Mouse (Mus musculus): ENCODE measurements around the gene Ltbp4. TPM values are rescaled to one million over a fixed set of nuclear protein-coding genes. Genes with fewer than 3 reads are reported as not detected.
A peak's percentile ranks its signal among the peaks of the same experiment; 100 is the strongest.

The Ltbp4 gene
- total RNA-seq (2021), result 10 to 100 TPM; 62.1 to 65.3 TPM
- long read RNA-seq, experiment 1, full-length matches to known transcripts, result 13 of 36 reads
- long read RNA-seq, experiment 1, partial matches to known transcripts, result 21 of 36 reads
- long read RNA-seq, experiment 1, other reads (novel, unspliced or antisense), result 2 of 36 reads
- long read RNA-seq, experiment 2, full-length matches to known transcripts, result 12 of 32 reads
- long read RNA-seq, experiment 2, partial matches to known transcripts, result 20 of 32 reads
- long read RNA-seq, experiment 2, other reads (novel, unspliced or antisense), result 0 of 32 reads

GRCm38 (mm10) chr7:27337175-27337853, at the start of gene Ltbp4:
Ltbp4 (minus strand) TSS chr7:27337692.
- no peak for DNase-seq
- intact Hi-C loops (cut with DNase I), result loop anchor here (5.0 to 10.0 kb wide), 2 partner anchors 190 to 347 kb away; partner anchors contain the start of gene Zfp607b

- intact Hi-C loops (cut with DNase I), result loop anchor here (1.0 kb wide), 1 partner anchor 48 kb away; no protein-coding TSS in a partner anchor
- peak in 1 of 2 experiments; percentile 60 for DNase-seq
Measured at GRCm38 (mm10) chr7:27384731-27385130, 47.2 kb upstream of the Ltbp4 start.

GRCm38 (mm10) chr7:27384134-27384533, 46.6 kb upstream of the Ltbp4 start:
- no peak for DNase-seq
- intact Hi-C loops (cut with DNase I), result loop anchor here (1.0 kb wide), 1 partner anchor 48 kb away; no protein-coding TSS in a partner anchor

GRCm38 (mm10) chr7:27383233-27383632, 45.7 kb upstream of the Ltbp4 start:
- intact Hi-C loops (cut with DNase I), result no loop called here
- no peak for DNase-seq

- DNase-seq, result no peak
- intact Hi-C loops (cut with DNase I), result no loop called here
Measured at GRCm38 (mm10) chr7:27381560-27381959, 44.1 kb upstream of the Ltbp4 start.

- intact Hi-C loops (cut with DNase I), result no loop called here
Measured at GRCm38 (mm10) chr7:27381009-27381408, 43.5 kb upstream of the Ltbp4 start.

GRCm38 (mm10) chr7:27379836-27380235, 42.3 kb upstream of the Ltbp4 start:
- intact Hi-C loops (cut with DNase I), result no loop called here
- DNase-seq, result no peak

More at GRCm38 (mm10) chr7:27381009-27381408, 43.5 kb upstream of the Ltbp4 start:
- no peak for DNase-seq

- intact Hi-C loops (cut with DNase I), result no loop called here
- DNase-seq, result no peak
Measured at GRCm38 (mm10) chr7:27378431-27378830, 40.9 kb upstream of the Ltbp4 start.

- intact Hi-C loops (cut with DNase I), result no loop called here
- DNase-seq, result no peak
Measured at GRCm38 (mm10) chr7:27375274-27375673, 37.8 kb upstream of the Ltbp4 start.

- intact Hi-C loops (cut with DNase I), result no loop called here
- DNase-seq, result no peak
Measured at GRCm38 (mm10) chr7:27371715-27372462, 34.4 kb upstream of the Ltbp4 start.

- no peak for DNase-seq
- intact Hi-C loops (cut with DNase I), result no loop called here
Measured at GRCm38 (mm10) chr7:27369111-27369510, 31.6 kb upstream of the Ltbp4 start.

- DNase-seq, result no peak
- intact Hi-C loops (cut with DNase I), result no loop called here
Measured at GRCm38 (mm10) chr7:27367976-27368375, 30.5 kb upstream of the Ltbp4 start.

GRCm38 (mm10) chr7:27366082-27366844, 28.8 kb upstream of the Ltbp4 start:
- intact Hi-C loops (cut with DNase I), result no loop called here
- DNase-seq, result no peak

- intact Hi-C loops (cut with DNase I), result no loop called here
- no peak for DNase-seq
Measured at GRCm38 (mm10) chr7:27364379-27364778, 26.9 kb upstream of the Ltbp4 start.

GRCm38 (mm10) chr7:27361283-27361946, 23.9 kb upstream of the Ltbp4 start:
- DNase-seq, result peak; percentile 98 to 99
- intact Hi-C loops (cut with DNase I), result no loop called here

- intact Hi-C loops (cut with DNase I), result no loop called here
- no peak for DNase-seq
Measured at GRCm38 (mm10) chr7:27360749-27361148, 23.3 kb upstream of the Ltbp4 start.

GRCm38 (mm10) chr7:27359706-27360358, 22.3 kb upstream of the Ltbp4 start:
- intact Hi-C loops (cut with DNase I), result no loop called here
- DNase-seq, result no peak

GRCm38 (mm10) chr7:27359162-27359561, 21.7 kb upstream of the Ltbp4 start:
- DNase-seq, result no peak
- intact Hi-C loops (cut with DNase I), result no loop called here

GRCm38 (mm10) chr7:27357595-27357978, 20.1 kb upstream of the Ltbp4 start:
- intact Hi-C loops (cut with DNase I), result no loop called here

More at GRCm38 (mm10) chr7:27357595-27357978, 20.1 kb upstream of the Ltbp4 start:
- DNase-seq, result no peak
